Mouse (Mus musculus) lung, postnatal 0 days (tissue): ENCODE data around the gene Rmnd5b. TPM values are rescaled to one million over a fixed set of nuclear protein-coding genes. Genes with fewer than 3 reads are reported as not detected.

Experiments used
- ATAC-seq: fragments of 200-750 bp; cut with Nextera tagmentation; 2 replicates; pipeline ENCODE4 v1.8.0; 2017; ENCODE audit warnings: moderate library complexity
- DNase-seq: peaks from one replicate; pipeline ENCODE4 v3.0.0-alpha.2; 2016; ENCODE audit warnings: low spot score
- H3K27ac ChIP-seq: fragments of 300-500 bp; sonication (generic); 2 replicates; pipeline ENCODE4 v1.5.1; 2014; ENCODE audit warnings: antibody characterized with exemption, mild to moderate bottlenecking, low read length, mixed read lengths
- H3K27me3 ChIP-seq: fragments of 300-500 bp; sonication (generic); replicated peaks from 2 replicates; pipeline ENCODE4 v1.6.1; 2014; ENCODE audit warnings: low read length, mixed read lengths; ENCODE audit not compliant: insufficient read depth
- H3K36me3 ChIP-seq: fragments of 300-500 bp; sonication (generic); 2 replicates; pipeline ENCODE4 v1.6.1; 2014; ENCODE audit warnings: low read length, mixed read lengths; ENCODE audit not compliant: insufficient read depth
- H3K4me1 ChIP-seq: fragments of 300-500 bp; sonication (generic); 2 replicates; pipeline ENCODE4 v1.6.1; 2014; ENCODE audit warnings: antibody characterized with exemption, low read depth, low read length, mixed read lengths; ENCODE audit not compliant: insufficient read depth
- H3K4me2 ChIP-seq: fragments of 300-500 bp; sonication (generic); replicated peaks from 2 replicates; pipeline ENCODE4 v1.6.1; 2014; ENCODE audit warnings: low read depth, mild to moderate bottlenecking, low read length, moderate library complexity, mixed read lengths
- H3K4me3 ChIP-seq: fragments of 300-500 bp; sonication (generic); 2 replicates; pipeline ENCODE4 v1.5.1; 2014; ENCODE audit warnings: low read depth, low read length
- H3K9ac ChIP-seq: fragments of 300-500 bp; sonication (generic); replicated peaks from 2 replicates; pipeline ENCODE4 v1.6.1; 2014; ENCODE audit warnings: low read depth, mild to moderate bottlenecking
- H3K9me3 ChIP-seq: fragments of 300-500 bp; sonication (generic); 2 replicates; pipeline ENCODE4 v1.6.1; 2016; ENCODE audit warnings: low read length, mixed read lengths
- CTCF ChIP-seq: IDR thresholded peaks from 2 replicates; pipeline ENCODE4 v1.5.1; 2016; ENCODE audit warnings: antibody characterized with exemption, mild to moderate bottlenecking
- EP300 ChIP-seq: IDR thresholded peaks from 2 replicates; pipeline ENCODE4 v1.6.1; 2016; ENCODE audit warnings: antibody characterized with exemption, mild to moderate bottlenecking, control low read depth
- WGBS: fragments of 180-500 bp; shearing (Covaris S2); extraction: QIAGEN DNeasy Blood & Tissue Kit; methylation state at CpG from one replicate; pipeline ENCODE4 v1.1.7; 2014; 5-methylcytosine and 5-hydroxymethylcytosine counted together
- polyA plus RNA-seq: library from polyadenylated mRNA; unstranded; fragments of >200 nt; fragmentation: Nextera tagmentation; extraction: Ambion mirVana; gene quantifications from 2 replicates; pipeline ENCODE4 v1.2.1, GENCODE M21; 2015

Gene Rmnd5b
- polyA plus RNA-seq, 1 experiment from 2014 or later = 46.4 TPM

GRCm38 (mm10) chr11:51650261-51650660, 14.6 kb upstream of the Rmnd5b start:
- peaks cover 6% of the 10 kb centered on the region; the same call in 1 of the 2 replicates for H3K4me1 ChIP-seq
- H3K9ac ChIP-seq = peak overlapping the region; percentile 74
- peak overlapping the region; percentile 83 for H3K27ac ChIP-seq
- H3K4me2 ChIP-seq = peak overlapping the region; percentile 91
- H3K36me3 ChIP-seq = no peaks in the 10 kb centered on the region
- TF ChIP-seq EP300 (no peak), CTCF (0 out of 2 replicates have a peak, but pooled peaks have one; percentile 2)
- peak overlapping the region; percentile 69 for H3K4me3 ChIP-seq
- WGBS = 2% methylated on average over 28 of the region's 30 CpGs
- H3K27me3 ChIP-seq = no peaks in the 10 kb centered on the region
- DNase-seq = peak; percentile 20
- no peaks in the 10 kb centered on the region for H3K9me3 ChIP-seq
- ATAC-seq = peak; percentile 8

- no peaks in the 10 kb centered on the region for H3K36me3 ChIP-seq
- ATAC-seq (no peak), DNase-seq (peak; percentile 49)
- H3K27me3 ChIP-seq = no peaks in the 10 kb centered on the region
- WGBS = 9% methylated on average over 7 of the region's 7 CpGs
- H3K9ac ChIP-seq = peak overlapping the region; percentile 74
- H3K4me3 ChIP-seq = peak overlapping the region; percentile 69
- no peaks in the 10 kb centered on the region for H3K9me3 ChIP-seq
- H3K27ac ChIP-seq = peak overlapping the region; percentile 83
- peaks cover 8% of the 10 kb centered on the region; the same call in 1 of the 2 replicates for H3K4me1 ChIP-seq
- TF ChIP-seq EP300 (no peak), CTCF (no peak)
- H3K4me2 ChIP-seq = peak overlapping the region; percentile 91
Measured at GRCm38 (mm10) chr11:51649889-51650199, 14.1 kb upstream of the Rmnd5b start.

- Histone ChIP-seq H3K27ac (peak overlapping the region; percentile 83), H3K9ac (peak overlapping the region; percentile 74), H3K36me3 (no peaks in the 10 kb centered on the region), H3K27me3 (no peaks in the 10 kb centered on the region), H3K4me3 (peak overlapping the region; percentile 69), H3K4me1 (peaks cover 8% of the 10 kb centered on the region; the same call in 1 of the 2 replicates), H3K9me3 (no peaks in the 10 kb centered on the region), H3K4me2 (peak overlapping the region; percentile 91)
- TF ChIP-seq CTCF (no peak), EP300 (no peak)
- DNase-seq (no peak), ATAC-seq (no peak)
- 37% methylated on average over 11 of the region's 11 CpGs for WGBS
Measured at GRCm38 (mm10) chr11:51649111-51649888, 13.6 kb upstream of the Rmnd5b start.

GRCm38 (mm10) chr11:51648566-51648965, 12.9 kb upstream of the Rmnd5b start:
- H3K9me3 ChIP-seq = no peaks in the 10 kb centered on the region
- ATAC-seq = no peak
- H3K4me2 ChIP-seq = peak overlapping the region; percentile 91
- peak overlapping the region; percentile 83 for H3K27ac ChIP-seq
- WGBS = 17% methylated on average over 3 of the region's 3 CpGs
- no peaks in the 10 kb centered on the region for H3K36me3 ChIP-seq
- peaks cover 8% of the 10 kb centered on the region; the same call in 1 of the 2 replicates for H3K4me1 ChIP-seq
- no peaks in the 10 kb centered on the region for H3K27me3 ChIP-seq
- peak; percentile 53 for DNase-seq
- H3K9ac ChIP-seq = peak overlapping the region; percentile 74
- TF ChIP-seq EP300 (no peak), CTCF (no peak)
- peak overlapping the region; percentile 69 for H3K4me3 ChIP-seq

GRCm38 (mm10) chr11:51646751-51647667, 11.3 kb upstream of the Rmnd5b start:
- Histone ChIP-seq H3K9ac (no peak overlapping the region; the same call in 1 of the 2 replicates), H3K4me3 (peak overlapping the region; percentile 14; the same call in 1 of the 2 replicates), H3K4me2 (peak overlapping the region; percentile 91; the same call in 1 of the 2 replicates), H3K27me3 (no peaks in the 10 kb centered on the region), H3K27ac (peak overlapping the region; percentile 84), H3K4me1 (peaks cover 8% of the 10 kb centered on the region; the same call in 1 of the 2 replicates), H3K9me3 (no peaks in the 10 kb centered on the region), H3K36me3 (no peaks in the 10 kb centered on the region)
- TF ChIP-seq EP300 = peak; percentile 82
- no peak for TF ChIP-seq CTCF
- 57% methylated on average over 15 of the region's 15 CpGs for WGBS
- ATAC-seq (peak; percentile 70), DNase-seq (peak; percentile 63)

GRCm38 (mm10) chr11:51646245-51646644, 10.5 kb upstream of the Rmnd5b start:
- Histone ChIP-seq H3K27me3 (no peaks in the 10 kb centered on the region), H3K9me3 (no peaks in the 10 kb centered on the region), H3K4me2 (no peak overlapping the region), H3K4me3 (no peak overlapping the region), H3K36me3 (no peaks in the 10 kb centered on the region), H3K27ac (peak overlapping the region; percentile 84), H3K4me1 (peaks cover 8% of the 10 kb centered on the region; the same call in 1 of the 2 replicates), H3K9ac (no peak overlapping the region)
- no peak for ATAC-seq
- WGBS = 65% methylated on average over 7 of the region's 7 CpGs
- no peak for DNase-seq
- no peak for TF ChIP-seq CTCF
- TF ChIP-seq EP300 = no peak
